ENCODE assay signal across 1 mouse cellular context in the genomic region with DNA sequence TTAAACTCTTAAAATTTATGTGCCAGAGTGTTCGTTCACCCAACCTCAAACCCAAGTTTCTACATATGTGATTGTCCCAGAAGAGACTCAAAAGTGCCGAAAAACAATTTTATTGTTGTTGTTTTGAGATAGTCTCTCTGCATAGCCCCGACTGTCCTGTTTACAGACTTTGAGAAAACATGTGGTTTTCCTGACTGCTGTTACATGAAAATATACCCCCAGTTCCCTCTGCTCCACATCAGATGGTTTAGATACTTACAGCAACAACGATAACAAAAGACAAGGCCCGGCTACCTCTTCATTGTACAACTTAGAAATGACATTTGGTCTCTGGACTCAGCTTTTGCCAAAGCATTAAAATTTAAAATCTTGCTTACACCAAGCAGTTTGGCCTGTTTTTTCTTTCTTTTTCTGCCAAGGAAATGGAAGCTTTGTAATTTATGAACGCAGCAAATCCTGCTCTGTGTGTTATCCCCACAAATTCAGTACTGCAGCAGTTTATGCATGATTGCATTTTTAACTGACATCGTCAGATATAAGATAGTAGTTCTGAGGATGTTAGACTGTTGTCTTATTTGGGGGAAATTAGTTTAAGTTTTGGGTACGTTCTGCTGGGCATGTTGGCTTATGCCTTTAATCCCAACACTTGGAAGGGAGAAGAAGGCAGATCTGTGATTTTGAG.
TF ChIP-seq lines count a peak whose summit lies in the region.

No protein-coding gene starts in this region.

TF ChIP-seq in MEL, 35 proteins besides CTCF, POLR2A, EP300 and RAD21 (continued from another document):
- TF ChIP-seq MYC (IDR thresholded peaks at IDR 0.05; ENCODE audit: low read depth, low read length) (no peak), TBP (IDR thresholded peaks at IDR 0.05; ENCODE audit: low read depth, low read length) (no peak), SIN3A (IDR thresholded peaks at IDR 0.05; ENCODE audit: low read length) (peak; percentile 59; the same call in 1 of the 2 replicates)
